Mouse (Mus musculus): ENCODE data around the gene Akna. TPM values are rescaled to one million over a fixed set of nuclear protein-coding genes. Genes with fewer than 3 reads are reported as not detected.

Akna gene
- total RNA-seq, 1 experiment = 2.7 TPM

- Histone ChIP-seq H3K27ac (ENCODE audit: insufficient read depth, low read depth, low read length, poor library complexity, severe bottlenecking) (no peak overlapping the region), H3K9ac (ENCODE audit: insufficient read depth, low read depth, low read length, poor library complexity, severe bottlenecking) (peak overlapping the region; percentile 69), H3K4me1 (ENCODE audit: control insufficient read depth in 2 of 2, insufficient read depth in 2 of 2, low read length in 2 of 2, poor library complexity in 1 of 2) (0 out of 4 replicates have a peak, but pooled peaks cover 3 to 6% of the 10 kb centered on the region in 2 experiments), H3K9me3 (ENCODE audit: control insufficient read depth, insufficient read depth, low read depth, low read length) (no peaks in the 10 kb centered on the region), H3K36me3 (ENCODE audit: control insufficient read depth, insufficient read depth, low read length, poor library complexity, severe bottlenecking) (no peaks in the 10 kb centered on the region), H3K4me3 (ENCODE audit: insufficient read depth in 1 of 2, low read depth in 1 of 2, low read length in 2 of 2, poor library complexity in 1 of 2, severe bottlenecking in 1 of 2) (peak overlapping the region; percentile 77 to 88)
- TF ChIP-seq ZC3H11A (IDR thresholded peaks at IDR 0.05; ENCODE audit: borderline replicate concordance, low read depth, low read length) (no peak), MAFK (IDR thresholded peaks at IDR 0.05; ENCODE audit: insufficient read depth, low read depth, low read length) (no peak), HCFC1 (IDR thresholded peaks at IDR 0.05; ENCODE audit: borderline replicate concordance, insufficient read depth, low read length) (no peak), ZNF384 (IDR thresholded peaks at IDR 0.05; ENCODE audit: low read depth, low read length) (0 out of 2 replicates have a peak, but pooled peaks have one; percentile 15), CHD2 (IDR thresholded peaks at IDR 0.05; ENCODE audit: low read depth, low read length) (no peak)
- in situ Hi-C loops (cut with MboI; ENCODE audit: low sequenced_read_pairs in 2 of 2, unreplicated experiment in 2 of 2) = no loop called here
- peak; percentile 73 for DNase-seq (ENCODE audit: low read depth, low spot score)
These were observed 6.9 kb upstream of the Akna start for GRCm38 (mm10) chr4:63409908-63410582.

GRCm38 (mm10) chr4:63409317-63409907 is 6.3 kb upstream of the Akna start:
- Histone ChIP-seq H3K9me3 (ENCODE audit: control insufficient read depth, insufficient read depth, low read depth, low read length) (no peaks in the 10 kb centered on the region), H3K4me3 (ENCODE audit: insufficient read depth in 1 of 2, low read depth in 1 of 2, low read length in 2 of 2, poor library complexity in 1 of 2, severe bottlenecking in 1 of 2) (peak overlapping the region; percentile 77 to 88), H3K4me1 (ENCODE audit: control insufficient read depth in 2 of 2, insufficient read depth in 2 of 2, low read length in 2 of 2, poor library complexity in 1 of 2) (peaks cover 3 to 6% of the 10 kb centered on the region in 2 experiments; a peak in 1 of 4 replicates), H3K9ac (ENCODE audit: insufficient read depth, low read depth, low read length, poor library complexity, severe bottlenecking) (no peak overlapping the region), H3K27ac (ENCODE audit: insufficient read depth, low read depth, low read length, poor library complexity, severe bottlenecking) (no peak overlapping the region), H3K36me3 (ENCODE audit: control insufficient read depth, insufficient read depth, low read length, poor library complexity, severe bottlenecking) (no peaks in the 10 kb centered on the region)
- in situ Hi-C loops (cut with MboI; ENCODE audit: low sequenced_read_pairs in 2 of 2, unreplicated experiment in 2 of 2) = no loop called here
- TF ChIP-seq HCFC1 (IDR thresholded peaks at IDR 0.05; ENCODE audit: borderline replicate concordance, insufficient read depth, low read length) = no peak
- TF ChIP-seq CHD2 (IDR thresholded peaks at IDR 0.05; ENCODE audit: low read depth, low read length) = no peak
- no peak for TF ChIP-seq MAFK (IDR thresholded peaks at IDR 0.05; ENCODE audit: insufficient read depth, low read depth, low read length)
- no peak for TF ChIP-seq ZNF384 (IDR thresholded peaks at IDR 0.05; ENCODE audit: low read depth, low read length)
- no peak for TF ChIP-seq ZC3H11A (IDR thresholded peaks at IDR 0.05; ENCODE audit: borderline replicate concordance, low read depth, low read length)
- no peak for DNase-seq (ENCODE audit: low read depth, low spot score)

GRCm38 (mm10) chr4:63408649-63409048 is 5.5 kb upstream of the Akna start:
- H3K36me3 ChIP-seq (ENCODE audit: control insufficient read depth, insufficient read depth, low read length, poor library complexity, severe bottlenecking) = no peaks in the 10 kb centered on the region
- peaks cover 5 to 12% of the 10 kb centered on the region in 2 experiments; a peak in 1 of 4 replicates for H3K4me1 ChIP-seq (ENCODE audit: control insufficient read depth in 2 of 2, insufficient read depth in 2 of 2, low read length in 2 of 2, poor library complexity in 1 of 2)
- H3K27ac ChIP-seq (ENCODE audit: insufficient read depth, low read depth, low read length, poor library complexity, severe bottlenecking) = no peak overlapping the region
- in situ Hi-C loops (cut with MboI; ENCODE audit: low sequenced_read_pairs in 2 of 2, unreplicated experiment in 2 of 2) = no loop called here
- DNase-seq (ENCODE audit: low read depth, low spot score) = no peak
- H3K4me3 ChIP-seq (ENCODE audit: insufficient read depth in 1 of 2, low read depth in 1 of 2, low read length in 2 of 2, poor library complexity in 1 of 2, severe bottlenecking in 1 of 2) = no peak overlapping the region
- H3K9ac ChIP-seq (ENCODE audit: insufficient read depth, low read depth, low read length, poor library complexity, severe bottlenecking) = no peak overlapping the region
- TF ChIP-seq ZC3H11A (IDR thresholded peaks at IDR 0.05; ENCODE audit: borderline replicate concordance, low read depth, low read length) = no peak
- TF ChIP-seq HCFC1 (IDR thresholded peaks at IDR 0.05; ENCODE audit: borderline replicate concordance, insufficient read depth, low read length) = no peak
- TF ChIP-seq ZNF384 (IDR thresholded peaks at IDR 0.05; ENCODE audit: low read depth, low read length) = no peak
- no peak for TF ChIP-seq CHD2 (IDR thresholded peaks at IDR 0.05; ENCODE audit: low read depth, low read length)
- no peak for TF ChIP-seq MAFK (IDR thresholded peaks at IDR 0.05; ENCODE audit: insufficient read depth, low read depth, low read length)
- H3K9me3 ChIP-seq (ENCODE audit: control insufficient read depth, insufficient read depth, low read depth, low read length) = no peaks in the 10 kb centered on the region

- in situ Hi-C loops (cut with MboI; ENCODE audit: low sequenced_read_pairs in 2 of 2, unreplicated experiment in 2 of 2) = no loop called here
- Histone ChIP-seq H3K4me3 (ENCODE audit: insufficient read depth in 1 of 2, low read depth in 1 of 2, low read length in 2 of 2, poor library complexity in 1 of 2, severe bottlenecking in 1 of 2) (no peak overlapping the region), H3K9ac (ENCODE audit: insufficient read depth, low read depth, low read length, poor library complexity, severe bottlenecking) (no peak overlapping the region), H3K27ac (ENCODE audit: insufficient read depth, low read depth, low read length, poor library complexity, severe bottlenecking) (no peak overlapping the region), H3K9me3 (ENCODE audit: control insufficient read depth, insufficient read depth, low read depth, low read length) (no peaks in the 10 kb centered on the region), H3K4me1 (ENCODE audit: control insufficient read depth in 2 of 2, insufficient read depth in 2 of 2, low read length in 2 of 2, poor library complexity in 1 of 2) (peaks cover 7 to 12% of the 10 kb centered on the region in 2 experiments; a peak in 1 of 4 replicates), H3K36me3 (ENCODE audit: control insufficient read depth, insufficient read depth, low read length, poor library complexity, severe bottlenecking) (no peaks in the 10 kb centered on the region)
- TF ChIP-seq HCFC1 (IDR thresholded peaks at IDR 0.05; ENCODE audit: borderline replicate concordance, insufficient read depth, low read length) = no peak
- no peak for TF ChIP-seq CHD2 (IDR thresholded peaks at IDR 0.05; ENCODE audit: low read depth, low read length)
- no peak for TF ChIP-seq ZC3H11A (IDR thresholded peaks at IDR 0.05; ENCODE audit: borderline replicate concordance, low read depth, low read length)
- no peak for DNase-seq (ENCODE audit: low read depth, low spot score)
These were observed 5.1 kb upstream of the Akna start for GRCm38 (mm10) chr4:63408247-63408646.
